Mouse (Mus musculus): ENCODE data around the gene Slc31a2.

DNA sequence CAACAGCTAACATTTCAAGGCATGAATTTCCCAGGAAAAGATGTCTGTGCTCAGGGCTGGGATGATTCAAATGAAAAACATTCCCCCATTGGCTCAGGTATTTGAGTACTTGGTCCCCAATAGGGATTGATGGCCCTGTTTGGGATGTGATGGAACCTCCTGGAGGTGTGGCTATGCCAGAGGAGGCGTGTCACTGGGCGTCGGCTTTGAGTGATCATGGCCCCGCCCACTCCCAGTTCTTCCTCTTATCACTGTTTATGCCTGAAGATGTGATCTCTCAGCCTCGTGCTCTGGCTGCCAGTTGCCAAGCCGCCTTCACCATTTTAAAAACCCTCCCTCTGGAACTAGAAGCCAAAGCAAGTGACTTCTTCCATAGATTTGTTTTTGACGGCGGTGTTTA, 7.8 kb upstream of the Slc31a2 start:
- TF ChIP-seq CTCF (IDR thresholded peaks at IDR 0.05 in 2 of 3, conservative IDR thresholded peaks at IDR 0.05 in 1 of 3; ENCODE audit: control insufficient read depth in 1 of 3, insufficient read depth in 1 of 3, low read depth in 2 of 3, low read length in 3 of 3, poor library complexity in 1 of 3, severe bottlenecking in 1 of 3) (no peak), ZMIZ1 (IDR thresholded peaks at IDR 0.05; ENCODE audit: low read depth, low read length) (no peak), ZNF384 (IDR thresholded peaks at IDR 0.05; ENCODE audit: low read depth, low read length) (no peak), ZKSCAN1 (IDR thresholded peaks at IDR 0.05; ENCODE audit: low read depth, low read length) (no peak), MAZ (IDR thresholded peaks at IDR 0.05; ENCODE audit: low read depth, low read length) (no peak), POLR2A (IDR thresholded peaks at IDR 0.05; ENCODE audit: control insufficient read depth in 1 of 2, insufficient read depth in 1 of 2, low read depth in 1 of 2, low read length in 2 of 2, poor library complexity in 1 of 2) (no peak), BHLHE40 (IDR thresholded peaks at IDR 0.05; ENCODE audit: borderline replicate concordance, low read depth, low read length) (no peak), GATA1 (IDR thresholded peaks at IDR 0.05; ENCODE audit: low read depth, low read length) (no peak), EP300 (IDR thresholded peaks at IDR 0.05; ENCODE audit: low read depth in 1 of 2, low read length in 2 of 2) (no peak), E2F4 (IDR thresholded peaks at IDR 0.05; ENCODE audit: borderline replicate concordance, low read depth, low read length) (no peak), NELFE (IDR thresholded peaks at IDR 0.05; ENCODE audit: low read depth, low read length) (no peak)
